Mouse (Mus musculus) liver, embryonic 16.5 days (tissue): ENCODE results near the gene Dstyk. TPM values are rescaled to one million over a fixed set of nuclear protein-coding genes. Genes with fewer than 3 reads are reported as not detected.

Experiments used
- ATAC-seq: fragments of 200-750 bp; cut with Nextera tagmentation; 2 replicates; pipeline ENCODE4 v1.8.0; 2017; ENCODE audit warnings: low read depth, mild to moderate bottlenecking, moderate number of reproducible peaks, moderate library complexity
- H3K27ac ChIP-seq: fragments of 300-500 bp; sonication (generic); 2 replicates; pipeline ENCODE4 v1.5.1; 2014; ENCODE audit warnings: mild to moderate bottlenecking, low read length
- H3K27me3 ChIP-seq: fragments of 300-500 bp; sonication (generic); 2 replicates; pipeline ENCODE4 v1.6.1; 2014; ENCODE audit warnings: low read depth, low read length, mixed read lengths; ENCODE audit not compliant: control insufficient read depth, insufficient read depth
- H3K36me3 ChIP-seq: fragments of 300-500 bp; sonication (generic); 2 replicates; pipeline ENCODE4 v1.6.1; 2014; ENCODE audit warnings: mild to moderate bottlenecking; ENCODE audit not compliant: control insufficient read depth, insufficient read depth
- H3K4me1 ChIP-seq: fragments of 300-500 bp; sonication (generic); 2 replicates; pipeline ENCODE4 v1.6.1; 2014; ENCODE audit warnings: low read depth, low read length, mixed read lengths; ENCODE audit not compliant: control insufficient read depth
- H3K4me2 ChIP-seq: fragments of 300-500 bp; sonication (generic); 2 replicates; pipeline ENCODE4 v1.6.1; 2014; ENCODE audit warnings: low read depth, low read length, mixed read lengths
- H3K4me3 ChIP-seq: fragments of 300-500 bp; sonication (generic); 2 replicates; pipeline ENCODE4 v1.5.1; 2014; ENCODE audit warnings: low read depth, mild to moderate bottlenecking, low read length
- H3K9ac ChIP-seq: fragments of 300-500 bp; sonication (generic); 2 replicates; pipeline ENCODE4 v1.6.1; 2014; ENCODE audit warnings: low read depth, low read length
- H3K9me3 ChIP-seq: fragments of 300-500 bp; sonication (generic); replicated peaks from 2 replicates; pipeline ENCODE4 v1.6.1; 2016; ENCODE audit warnings: low read length; ENCODE audit not compliant: control insufficient read depth
- WGBS: fragments of 180-500 bp; shearing (Covaris S2); extraction: QIAGEN DNeasy Blood & Tissue Kit; methylation state at CpG from one replicate; pipeline ENCODE4 v1.1.7; 2014; ENCODE audit not compliant: insufficient replicate concordance; 5-methylcytosine and 5-hydroxymethylcytosine counted together
- polyA plus RNA-seq: library from polyadenylated mRNA; unstranded; fragments of >200 nt; fragmentation: Nextera tagmentation; extraction: Ambion mirVana; gene quantifications from 2 replicates; pipeline ENCODE4 v1.2.1, GENCODE M21; 2015

Dstyk gene
- 4.4 and 5.0 TPM in 2 replicates for polyA plus RNA-seq

DNA sequence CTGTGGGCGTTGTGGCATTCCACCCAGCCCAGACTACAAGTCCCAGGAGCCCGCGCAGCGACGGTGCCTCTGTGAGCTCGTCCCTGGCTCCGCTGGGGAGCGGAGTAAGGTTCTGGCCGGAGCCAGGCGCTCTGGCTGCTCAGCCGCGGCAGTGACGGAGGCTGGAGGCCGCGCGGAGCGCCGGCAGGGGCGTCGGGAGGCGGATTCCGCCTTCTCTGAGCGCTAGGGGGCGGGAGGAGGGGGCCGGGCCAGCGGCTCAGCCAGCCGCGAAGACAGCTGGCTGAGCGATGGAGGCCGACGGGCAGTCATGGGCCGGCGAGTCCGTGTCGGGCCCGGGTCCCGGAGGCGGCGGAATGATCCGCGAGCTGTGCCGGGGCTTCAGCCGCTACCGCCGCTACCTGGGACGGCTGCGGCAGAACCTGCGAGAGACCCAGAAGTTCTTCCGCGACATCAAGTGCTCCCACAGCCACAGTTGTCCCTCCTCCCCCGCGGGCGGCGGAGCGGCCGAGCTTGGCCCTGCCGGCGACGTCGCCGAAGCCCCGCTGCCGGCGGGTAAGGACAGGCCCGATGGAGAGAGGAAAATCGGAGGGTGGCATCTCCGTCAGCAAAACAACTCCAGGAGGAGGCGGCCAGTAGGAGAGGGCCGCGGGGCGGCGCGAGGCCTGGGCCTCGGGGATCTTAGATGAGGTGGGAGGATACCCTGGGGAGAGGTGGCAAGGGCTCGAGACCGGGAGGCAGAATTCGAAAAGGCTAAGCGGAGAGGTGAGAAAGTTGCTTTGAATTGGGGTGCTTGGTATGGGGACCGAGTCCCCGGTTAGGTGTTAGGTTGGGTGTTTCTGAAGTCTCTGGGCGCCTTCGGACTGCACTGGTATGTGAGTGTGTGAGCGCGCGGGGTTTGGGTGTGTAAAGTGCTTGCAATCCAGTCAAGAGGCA is at the start of gene Dstyk:
Gene Dstyk, plus strand, starts transcription at position 237 of the 933 bp plus-strand sequence.
- Histone ChIP-seq H3K9ac (peak within 1 kb of the TSS; percentile 95), H3K27ac (peak within 1 kb of the TSS; percentile 95), H3K4me1 (peaks cover 25% of the 10 kb centered on the region), H3K36me3 (no peaks in the 10 kb centered on the region), H3K4me2 (peak within 1 kb of the TSS; percentile 80), H3K9me3 (no peaks in the 10 kb centered on the region), H3K27me3 (no peaks in the 10 kb centered on the region), H3K4me3 (peak within 1 kb of the TSS; percentile 88)
- ATAC-seq = peak; percentile 96
- WGBS = 2% methylated on average over 84 of the region's 85 CpGs

DNA sequence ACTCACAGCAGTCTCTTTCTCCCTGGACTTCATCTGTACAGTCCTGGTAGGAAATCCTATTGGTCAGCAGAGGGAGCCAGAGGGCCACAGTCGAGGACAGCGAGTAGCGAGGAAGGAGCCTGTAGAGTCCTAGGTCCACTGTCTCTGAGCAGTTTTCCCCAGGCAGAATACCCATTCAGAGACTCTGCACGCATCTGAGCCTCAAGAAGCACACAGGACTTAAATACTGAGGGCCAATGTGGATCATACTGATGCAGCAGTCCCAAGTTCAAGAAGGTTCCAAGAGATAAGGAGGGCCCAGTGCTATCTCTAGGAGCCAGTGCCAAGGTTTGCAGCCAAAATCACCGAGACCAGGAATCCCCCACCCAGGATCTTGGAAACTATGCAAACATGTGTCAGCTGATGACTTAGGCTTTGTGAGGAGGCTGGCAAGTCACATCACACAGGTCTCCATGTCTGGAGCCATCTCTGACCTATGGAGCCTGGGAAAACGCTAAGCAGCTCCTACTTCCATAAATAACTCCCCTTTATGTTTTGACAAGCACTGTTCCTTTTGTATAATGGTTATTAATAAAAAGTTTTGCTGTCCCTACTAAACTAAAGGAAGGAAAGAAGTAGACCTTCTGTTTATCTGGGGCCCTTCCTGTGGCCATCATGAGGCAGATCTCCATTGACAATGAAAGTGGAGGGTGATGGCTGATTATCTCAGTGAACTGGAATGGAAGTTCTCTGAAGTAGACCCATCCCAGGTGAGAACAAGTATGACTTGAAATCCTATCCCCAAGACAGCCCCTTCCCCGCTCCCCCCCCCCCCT is 49.5 kb upstream of the Dstyk start:
- Histone ChIP-seq H3K27ac (peak overlapping the region; percentile 95), H3K4me2 (peak overlapping the region; percentile 61), H3K4me3 (peak overlapping the region; percentile 79), H3K9ac (peak overlapping the region; percentile 86), H3K9me3 (no peaks in the 10 kb centered on the region), H3K36me3 (peaks cover 53% of the 10 kb centered on the region), H3K4me1 (peaks cover 67% of the 10 kb centered on the region), H3K27me3 (no peaks in the 10 kb centered on the region)
- peak; percentile 95 for ATAC-seq
- 11% methylated on average over 7 of the region's 7 CpGs for WGBS

GRCm38 (mm10) chr1:132370681-132371173 is 46.6 kb upstream of the Dstyk start:
- Histone ChIP-seq H3K36me3 (peaks cover 28% of the 10 kb centered on the region), H3K27me3 (no peaks in the 10 kb centered on the region), H3K4me3 (no peak overlapping the region), H3K4me2 (no peak overlapping the region), H3K4me1 (peaks cover 75% of the 10 kb centered on the region), H3K27ac (peak overlapping the region; percentile 72), H3K9ac (peak overlapping the region; percentile 19; the same call in 1 of the 2 replicates), H3K9me3 (no peaks in the 10 kb centered on the region)
- 64% methylated on average over 9 of the region's 9 CpGs for WGBS
- ATAC-seq = no peak

DNA sequence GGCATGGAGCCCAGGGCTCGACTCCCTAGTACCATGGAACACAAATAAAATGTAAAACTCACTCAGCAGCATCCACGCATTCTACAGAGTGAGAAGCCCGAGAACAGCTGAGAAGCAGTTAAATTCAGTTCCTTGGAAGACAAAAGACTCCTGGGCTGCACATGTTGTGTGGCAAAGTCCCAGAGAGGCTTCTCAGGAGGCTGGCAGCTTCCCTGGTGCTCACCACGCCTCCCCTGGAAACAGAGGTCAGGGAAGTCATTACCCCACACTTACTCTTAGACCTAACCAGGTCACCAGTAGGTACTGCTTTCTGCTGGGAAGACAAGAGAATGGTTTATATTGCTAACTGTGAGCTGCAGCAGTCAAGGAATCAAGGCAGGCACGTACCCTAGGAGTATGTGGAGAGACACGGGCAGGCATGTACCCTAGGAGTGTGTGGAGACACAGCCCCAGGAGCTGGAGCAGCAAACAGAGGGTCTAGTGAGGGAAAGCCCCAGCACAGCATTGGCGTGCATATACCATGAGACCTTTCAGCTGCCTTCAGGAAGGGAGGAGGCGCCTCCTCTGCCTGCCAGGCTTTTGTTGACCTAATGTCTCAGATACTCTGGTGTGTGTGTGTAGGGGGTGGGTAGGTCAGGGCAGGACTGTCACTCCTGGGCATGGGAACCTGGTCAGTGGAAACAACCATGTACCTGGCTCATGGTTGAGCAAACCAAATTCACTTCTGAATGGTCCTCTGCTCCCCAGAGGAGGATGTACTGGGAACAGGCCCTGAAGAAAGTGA is 45.9 kb upstream of the Dstyk start:
- no peak for ATAC-seq
- peaks cover 80% of the 10 kb centered on the region for H3K4me1 ChIP-seq
- 69% methylated on average over 8 of the region's 8 CpGs for WGBS
- H3K36me3 ChIP-seq = peaks cover 24% of the 10 kb centered on the region
- H3K27ac ChIP-seq = peak overlapping the region; percentile 93
- H3K27me3 ChIP-seq = no peaks in the 10 kb centered on the region
- no peaks in the 10 kb centered on the region for H3K9me3 ChIP-seq
- H3K9ac ChIP-seq = peak overlapping the region; percentile 27; the same call in 1 of the 2 replicates
- H3K4me3 ChIP-seq = no peak overlapping the region
- H3K4me2 ChIP-seq = no peak overlapping the region

- H3K27me3 ChIP-seq = no peaks in the 10 kb centered on the region
- ATAC-seq = no peak
- no peak overlapping the region for H3K4me2 ChIP-seq
- H3K9me3 ChIP-seq = no peaks in the 10 kb centered on the region
- peaks cover 19% of the 10 kb centered on the region for H3K36me3 ChIP-seq
- peak overlapping the region; percentile 93 for H3K27ac ChIP-seq
- peak overlapping the region; percentile 50 for H3K9ac ChIP-seq
- no peak overlapping the region for H3K4me3 ChIP-seq
- WGBS = 73% methylated on average over 5 of the region's 5 CpGs
- peaks cover 89% of the 10 kb centered on the region for H3K4me1 ChIP-seq
Measured at GRCm38 (mm10) chr1:132372354-132372753, 45.0 kb upstream of the Dstyk start.

DNA sequence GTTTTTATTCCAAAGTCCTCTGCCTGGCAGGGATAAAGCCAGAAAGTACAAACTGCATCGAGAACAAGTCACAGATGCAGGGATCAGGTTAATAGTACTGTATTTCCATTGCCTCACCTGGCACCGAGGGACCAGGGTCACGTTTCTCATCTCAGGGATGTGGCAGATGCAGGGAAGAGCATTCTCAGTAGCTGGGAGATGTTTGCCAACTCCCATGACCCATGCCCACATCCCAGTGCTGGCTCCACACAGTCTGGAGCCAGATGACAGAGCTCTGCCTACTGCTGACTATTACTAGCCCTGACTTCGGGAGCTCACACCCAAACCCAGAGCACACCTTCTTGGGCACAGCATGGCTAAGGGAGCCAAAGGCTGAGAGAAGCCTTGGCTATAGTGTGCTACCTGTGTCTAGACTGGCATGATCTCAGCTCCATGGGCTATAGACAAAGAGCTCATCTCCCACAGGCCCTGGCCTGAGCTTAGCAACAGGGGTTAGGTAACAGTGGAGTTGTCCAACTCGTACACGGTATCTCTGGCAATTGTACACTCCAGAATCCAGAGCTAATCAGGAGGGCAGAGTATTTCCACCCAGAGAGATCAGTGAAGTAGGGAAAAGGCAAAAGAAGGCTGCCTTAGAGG is 44.3 kb upstream of the Dstyk start:
- Histone ChIP-seq H3K4me3 (no peak overlapping the region; the same call in none of the 2 replicates), H3K4me1 (peaks cover 95% of the 10 kb centered on the region), H3K36me3 (peaks cover 19% of the 10 kb centered on the region), H3K27ac (peak overlapping the region; percentile 93), H3K9ac (peak overlapping the region; percentile 50), H3K9me3 (no peaks in the 10 kb centered on the region), H3K27me3 (no peaks in the 10 kb centered on the region), H3K4me2 (peak overlapping the region; percentile 64)
- ATAC-seq = no peak
- WGBS = 78% methylated on average over 6 of the region's 6 CpGs

GRCm38 (mm10) chr1:132374140-132374872 is 43.0 kb upstream of the Dstyk start:
- Histone ChIP-seq H3K27me3 (no peaks in the 10 kb centered on the region), H3K9ac (peak overlapping the region; percentile 50), H3K4me3 (peak overlapping the region; percentile 31), H3K4me1 (peaks cover 99% of the 10 kb centered on the region), H3K27ac (peak overlapping the region; percentile 93), H3K36me3 (peaks cover 28% of the 10 kb centered on the region), H3K9me3 (no peaks in the 10 kb centered on the region), H3K4me2 (peak overlapping the region; percentile 64)
- WGBS = 12% methylated on average over 5 of the region's 5 CpGs
- peak; percentile 87 for ATAC-seq
